Mouse (Mus musculus) left cerebral cortex, postnatal 36 days (tissue): ENCODE results near the gene Taok2. TPM values are rescaled to one million over a fixed set of nuclear protein-coding genes. Genes with fewer than 3 reads are reported as not detected.
"Not testable (repeated sequence)": the region's sequence is repeated elsewhere in the genome, so short reads cannot be mapped to it uniquely, and the experiment has no call there.

Experiments
- DNase-seq, 2 experiments: peaks; one replicate each; pipeline ENCODE4 v3.0.0; 2021 to 2022; ENCODE audit warnings: low spot score in 2 of 2, mixed read lengths in 1 of 2
- intact Hi-C: fragments of 180-260 bp; cut with DNase I; formaldehyde crosslinking; loops from one replicate; pipeline ENCODE4 v1.15.1; 2025
- total RNA-seq, 2 experiments: library from RNA; stranded (reverse); gene quantifications; 2 replicates each; pipeline ENCODE4 v1.2.3; 2021

The Taok2 gene
- 100 to 1,000 TPM; 152 to 156 TPM for total RNA-seq

DNA sequence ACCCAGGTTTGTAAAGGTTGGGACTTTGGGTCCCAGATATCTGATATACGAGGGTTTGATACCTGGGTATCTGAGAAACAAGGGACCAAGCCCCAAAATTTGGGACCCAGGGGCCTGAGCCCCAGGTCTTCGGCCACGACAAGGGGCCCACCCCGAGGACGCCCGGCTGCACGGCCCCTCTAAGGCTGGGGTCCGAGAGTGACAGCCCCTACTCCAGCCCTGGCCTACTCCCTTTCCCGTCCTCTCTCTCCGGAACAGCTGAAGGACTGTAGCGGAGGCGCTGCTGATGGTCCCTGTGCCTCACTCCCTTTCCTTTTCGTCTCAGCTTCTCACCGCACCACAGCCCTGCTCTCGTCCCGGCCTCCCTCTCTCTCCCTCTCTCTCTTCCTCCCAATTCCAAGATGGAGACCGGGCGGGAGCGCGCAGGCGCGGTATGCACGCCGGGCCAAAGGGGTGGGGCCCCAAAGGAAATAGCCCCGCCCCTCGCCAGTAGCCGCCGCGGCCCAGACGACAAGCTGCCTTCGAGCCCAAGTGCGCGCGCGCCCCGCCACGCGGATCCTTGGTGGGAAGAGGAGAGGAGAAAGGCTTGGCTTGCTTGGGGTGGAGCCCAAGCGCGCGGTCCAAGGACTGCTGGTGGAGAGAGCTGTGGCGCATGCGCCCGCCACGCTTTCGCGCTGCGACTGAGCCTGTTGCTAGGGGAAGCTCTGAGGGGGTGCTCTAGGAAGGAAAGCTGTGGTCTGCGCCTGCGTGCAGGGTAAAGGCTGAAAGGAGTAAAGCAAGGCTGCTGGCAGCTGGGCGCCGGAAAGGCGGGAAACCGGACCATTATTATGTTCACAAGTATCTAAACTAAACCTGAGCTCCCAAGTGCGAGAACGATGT, at the start of gene Taok2:
TSS of gene Taok2 (minus strand) at position 418 of the 879 bp plus-strand sequence.
- DNase-seq: peak; percentile 98 to 99
- intact Hi-C loops: loop anchor here (5.0 kb wide), 4 partner anchors 43 to 143 kb away; partner anchors contain the start of genes Kctd13, Maz, Pagr1a and Pagr1b

DNA sequence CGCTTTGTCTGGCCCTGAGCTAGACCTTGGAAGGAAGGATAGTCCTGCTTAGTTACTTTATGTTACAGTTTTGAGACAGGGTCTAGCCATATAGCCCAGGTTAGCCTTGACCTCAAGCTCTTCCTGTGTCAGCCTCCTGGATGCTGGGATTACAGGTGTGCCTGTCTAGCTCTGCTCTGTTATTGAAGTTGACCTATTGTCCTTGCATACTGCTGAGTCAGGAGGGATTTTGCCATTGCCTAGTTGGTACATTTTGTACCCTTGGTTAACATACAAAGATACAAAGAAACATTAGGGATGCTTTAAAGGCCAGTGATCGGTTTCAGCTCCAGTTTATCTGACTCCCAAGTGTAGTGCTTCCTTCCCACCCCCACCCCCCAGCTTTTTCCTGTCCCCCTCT, 48.1 kb upstream of the Taok2 start:
- intact Hi-C loops: no loop called here

DNA sequence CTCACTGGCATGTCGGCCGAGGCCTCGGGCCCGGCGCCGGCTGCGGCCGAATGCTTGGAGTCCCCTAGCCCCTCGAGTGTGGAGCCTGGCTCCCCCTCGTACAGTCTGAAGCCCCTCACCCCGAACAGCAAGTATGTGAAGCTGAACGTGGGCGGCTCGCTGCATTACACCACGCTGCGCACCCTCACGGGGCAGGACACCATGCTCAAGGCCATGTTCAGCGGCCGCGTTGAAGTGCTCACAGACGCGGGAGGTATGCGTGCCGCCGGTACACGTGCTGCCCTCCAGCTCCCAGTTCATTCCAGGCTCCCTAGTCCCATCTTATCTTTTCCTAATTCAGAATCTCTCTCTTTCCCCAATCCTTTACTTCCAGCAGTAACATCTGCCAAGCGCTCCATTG, 44.5 kb upstream of the Taok2 start:
- intact Hi-C loops: loop anchor here (5.0 kb wide), 1 partner anchor 42 kb away; no protein-coding TSS in a partner anchor
- DNase-seq: peak in 1 of 2 experiments; percentile 43

More for the DNA sequence above, 48.1 kb upstream of the Taok2 start:
- DNase-seq: no peak

DNA sequence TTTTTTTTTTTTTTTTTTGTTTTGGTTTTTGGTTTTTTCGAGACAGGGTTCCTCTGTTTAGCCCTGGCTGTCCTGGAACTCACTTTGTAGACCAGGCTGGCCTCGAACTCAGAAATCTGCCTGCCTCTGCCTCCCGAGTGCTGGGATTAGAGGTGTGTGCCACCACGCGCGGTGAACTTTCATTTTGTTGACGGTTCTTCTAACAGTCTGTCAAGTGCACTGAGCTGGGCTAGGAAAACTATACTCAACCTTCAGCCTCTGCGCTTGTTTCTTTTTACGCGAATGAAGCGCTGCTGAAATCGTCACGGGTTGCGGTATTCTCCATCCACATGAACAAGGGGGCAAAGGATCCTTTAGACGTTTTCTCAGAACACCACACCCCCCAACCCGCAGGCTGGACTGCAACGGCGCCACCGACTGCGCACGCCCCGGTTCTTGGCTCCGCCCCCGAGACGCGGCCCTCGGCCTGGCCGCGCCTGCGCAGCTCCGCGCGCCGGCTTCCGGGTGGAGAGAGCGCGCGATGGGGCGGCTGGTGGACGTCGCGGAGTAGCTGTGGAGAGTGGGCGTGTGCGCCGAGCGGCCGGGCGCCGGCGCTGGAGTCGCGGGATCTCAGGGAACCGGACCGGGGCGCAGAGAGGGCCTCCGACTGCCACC, 44.0 kb upstream of the Taok2 start, which contains the start of gene Kctd13:
TSS of gene Kctd13 (plus strand) at position 496 of the 654 bp plus-strand sequence.
- intact Hi-C loops: loop anchor here (5.0 kb wide), 1 partner anchor 41 kb away; no protein-coding TSS in a partner anchor

DNA sequence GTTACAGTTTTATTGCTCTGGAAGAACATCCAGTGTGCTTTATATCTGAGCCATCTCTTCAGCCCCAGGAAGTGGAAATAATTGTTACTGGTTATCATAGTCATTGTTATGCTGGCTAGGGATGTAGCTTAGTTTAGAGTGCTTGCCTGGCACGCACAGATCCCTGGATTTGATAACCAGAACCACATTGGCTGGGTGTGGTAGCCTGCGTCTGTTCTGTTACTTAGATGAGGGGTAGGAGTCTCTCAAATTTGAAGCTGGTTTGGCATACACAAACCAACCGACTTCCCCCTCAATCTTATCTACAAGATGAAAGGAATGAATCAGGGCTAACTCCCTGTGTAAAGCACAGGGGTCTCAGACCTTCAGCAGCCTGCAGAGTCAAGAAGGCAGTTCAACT, 41.8 kb upstream of the Taok2 start:
- intact Hi-C loops: loop anchor here (5.0 kb wide), 1 partner anchor 39 kb away; no protein-coding TSS in a partner anchor
- no peak for DNase-seq

More for the DNA sequence above, 44.0 kb upstream of the Taok2 start, which contains the start of gene Kctd13:
- peak; percentile 91 to 95 for DNase-seq

DNA sequence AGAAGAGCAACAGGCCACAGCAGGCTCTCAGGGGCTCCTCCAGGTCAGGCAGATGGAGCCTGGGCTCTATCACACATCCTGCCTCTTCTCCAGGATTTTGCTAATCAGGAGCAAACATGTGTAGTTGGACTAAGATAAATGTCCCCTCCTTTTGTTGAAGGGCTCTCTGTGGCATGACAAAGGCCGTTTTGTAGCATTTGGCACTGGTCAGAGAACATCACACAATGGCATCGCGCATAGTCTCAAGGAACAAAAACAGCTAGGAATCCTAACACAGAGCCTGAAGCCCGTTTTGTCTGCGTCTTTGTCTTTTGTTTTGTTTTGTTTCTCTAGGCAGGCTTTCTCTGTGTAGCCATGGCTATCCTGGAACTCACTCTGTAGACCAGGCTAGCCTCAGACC, 39.5 kb upstream of the Taok2 start:
- intact Hi-C loops: loop anchor here (2.0 kb wide), 1 partner anchor 17 kb away; no protein-coding TSS in a partner anchor
- no peak for DNase-seq

DNA sequence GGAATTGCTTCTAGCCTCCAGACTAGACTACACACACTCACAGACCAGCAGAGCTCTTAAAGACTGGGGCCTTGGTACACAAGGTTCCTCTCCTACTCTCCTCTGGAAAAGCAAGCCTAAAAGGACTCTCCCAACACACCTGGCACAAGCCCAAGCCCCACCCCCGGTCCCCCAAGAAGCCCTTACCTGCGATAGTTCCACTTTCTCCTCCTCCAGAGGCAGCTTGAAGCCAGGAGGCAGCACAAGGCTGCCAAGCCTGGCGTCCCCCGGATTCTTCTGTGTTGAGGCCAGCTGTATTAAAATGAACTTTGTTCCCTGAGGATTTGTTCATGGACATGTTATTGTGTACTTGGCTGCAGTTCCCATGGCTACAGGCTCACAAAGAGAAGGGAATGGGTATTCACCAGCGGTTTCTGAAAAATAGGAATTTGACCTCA, 38.1 kb upstream of the Taok2 start, which contains the start of gene Tmem219:
TSS of gene Tmem219 (minus strand) at position 294 of the 437 bp plus-strand sequence.
- DNase-seq: peak in 1 of 2 experiments; percentile 26
- intact Hi-C loops: loop anchor here (2.0 kb wide), 1 partner anchor 16 kb away; no protein-coding TSS in a partner anchor

DNA sequence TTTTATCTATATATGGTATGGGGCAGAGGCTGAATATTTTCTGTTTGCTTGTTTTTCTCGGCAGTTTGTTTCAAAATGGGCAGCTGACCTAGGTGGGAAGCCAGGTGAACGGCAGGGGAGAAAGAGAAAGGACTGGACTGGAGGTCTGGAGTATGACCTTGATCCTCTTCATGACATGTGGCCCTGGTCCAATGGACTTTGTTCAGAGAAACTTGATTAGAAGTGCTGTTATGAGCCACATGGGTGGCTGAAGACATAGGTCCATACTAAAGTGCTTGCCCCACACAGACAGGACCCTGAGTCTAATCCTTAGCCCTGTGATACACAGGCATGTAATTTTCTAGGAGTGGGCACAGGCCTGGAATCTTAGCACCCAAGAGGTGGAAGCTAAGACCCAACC, 37.1 kb upstream of the Taok2 start:
- intact Hi-C loops: no loop called here
- no peak for DNase-seq

DNA sequence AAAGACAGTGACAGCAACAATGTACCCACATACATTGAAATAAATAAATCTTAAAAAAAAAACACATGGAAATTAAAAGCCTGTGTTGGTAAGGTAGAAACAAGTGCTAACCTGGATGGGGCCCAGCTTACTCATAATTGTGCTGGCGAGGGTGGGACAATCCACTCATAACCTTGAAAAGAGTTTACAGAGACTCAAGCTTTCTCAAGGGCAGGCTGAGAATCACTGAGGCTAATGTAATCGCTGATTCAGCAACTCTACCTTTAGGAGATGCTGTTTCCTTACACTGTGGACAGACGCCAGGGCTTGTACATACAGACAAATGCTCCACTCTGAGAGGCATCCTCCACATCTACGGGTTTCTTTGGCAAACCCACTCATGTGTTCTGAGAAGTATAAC, 35.5 kb upstream of the Taok2 start:
- no peak for DNase-seq

DNA sequence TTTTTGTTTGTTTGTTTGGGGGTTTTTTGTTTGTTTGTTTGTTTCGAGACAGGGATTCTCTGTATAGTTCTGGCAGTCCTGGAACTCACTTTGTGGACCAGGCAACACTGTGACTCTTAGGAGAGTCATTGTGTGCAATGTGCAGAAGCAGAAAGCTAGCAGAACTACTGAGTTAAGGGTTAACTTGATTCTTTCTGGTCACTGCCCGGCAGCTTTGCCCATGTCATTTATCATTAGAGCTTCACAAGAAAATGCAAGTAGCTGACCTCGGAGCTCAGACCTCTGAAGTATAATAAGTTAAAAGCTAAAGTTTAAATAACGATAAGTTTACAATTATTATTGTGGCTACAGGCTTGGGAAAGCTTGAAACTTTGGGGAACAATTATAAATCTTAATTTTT, 33.9 kb upstream of the Taok2 start:
- DNase-seq, intact Hi-C loops: not testable (repeated sequence)

More for the DNA sequence above, 35.5 kb upstream of the Taok2 start:
- intact Hi-C loops: no loop called here

DNA sequence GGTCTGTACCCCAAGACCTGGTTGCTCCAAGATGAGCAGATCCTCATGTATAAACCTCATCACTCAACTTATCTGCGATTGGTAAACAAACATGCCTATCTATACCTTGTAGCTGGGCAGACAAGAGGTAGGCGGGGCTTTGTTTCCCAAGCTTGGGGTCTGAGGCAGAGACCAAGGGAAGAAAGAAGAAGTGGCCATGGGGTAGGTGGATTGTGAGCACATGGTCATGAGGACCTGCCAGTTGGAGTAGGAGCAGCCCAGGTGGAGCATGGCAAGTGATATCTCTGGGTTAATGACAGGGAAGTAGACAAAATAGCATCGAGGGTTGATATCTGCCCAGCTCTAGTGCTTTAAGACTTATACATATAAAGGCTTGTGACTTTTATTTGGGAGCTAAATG, 30.3 kb upstream of the Taok2 start:
- intact Hi-C loops: no loop called here
- no peak for DNase-seq

DNA sequence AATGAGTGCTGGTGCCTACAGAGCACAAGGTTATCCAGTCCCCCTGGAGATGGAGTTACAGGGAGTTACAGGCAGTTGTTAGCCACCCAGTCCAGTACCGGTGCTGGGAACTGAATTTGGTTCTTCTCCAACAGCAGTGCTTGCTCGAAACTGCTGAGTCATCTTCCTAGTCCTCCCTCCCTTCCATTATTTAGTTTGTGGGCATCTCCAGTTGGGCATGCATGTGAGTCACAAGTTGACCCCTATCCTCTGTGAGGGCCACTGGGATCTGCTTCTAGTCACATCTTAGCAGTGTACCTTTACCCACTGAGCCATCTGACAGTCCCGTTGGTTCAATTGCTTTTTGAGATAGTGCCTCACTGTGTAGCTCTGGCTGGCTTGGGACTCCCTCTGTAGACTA, 21.1 kb upstream of the Taok2 start:
- intact Hi-C loops: no loop called here
- no peak for DNase-seq

DNA sequence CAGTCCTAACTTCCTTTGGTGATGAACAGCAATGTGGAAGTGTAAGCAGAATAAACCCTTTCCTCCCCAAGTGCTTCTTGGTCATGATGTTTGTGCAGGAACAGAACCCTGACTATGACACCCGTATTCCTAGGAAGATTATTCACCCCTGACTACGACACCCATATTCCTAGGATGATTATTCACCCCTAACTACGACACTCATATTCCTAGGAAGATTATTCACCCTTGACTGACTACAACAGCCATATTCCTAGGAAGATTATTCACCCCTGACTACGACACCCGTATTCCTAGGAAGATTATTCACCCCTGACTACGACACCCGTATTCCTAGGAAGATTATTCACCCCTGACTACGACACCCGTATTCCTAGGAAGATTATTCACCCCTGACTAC, 15.3 kb upstream of the Taok2 start:
- DNase-seq, intact Hi-C loops: not testable (repeated sequence)

DNA sequence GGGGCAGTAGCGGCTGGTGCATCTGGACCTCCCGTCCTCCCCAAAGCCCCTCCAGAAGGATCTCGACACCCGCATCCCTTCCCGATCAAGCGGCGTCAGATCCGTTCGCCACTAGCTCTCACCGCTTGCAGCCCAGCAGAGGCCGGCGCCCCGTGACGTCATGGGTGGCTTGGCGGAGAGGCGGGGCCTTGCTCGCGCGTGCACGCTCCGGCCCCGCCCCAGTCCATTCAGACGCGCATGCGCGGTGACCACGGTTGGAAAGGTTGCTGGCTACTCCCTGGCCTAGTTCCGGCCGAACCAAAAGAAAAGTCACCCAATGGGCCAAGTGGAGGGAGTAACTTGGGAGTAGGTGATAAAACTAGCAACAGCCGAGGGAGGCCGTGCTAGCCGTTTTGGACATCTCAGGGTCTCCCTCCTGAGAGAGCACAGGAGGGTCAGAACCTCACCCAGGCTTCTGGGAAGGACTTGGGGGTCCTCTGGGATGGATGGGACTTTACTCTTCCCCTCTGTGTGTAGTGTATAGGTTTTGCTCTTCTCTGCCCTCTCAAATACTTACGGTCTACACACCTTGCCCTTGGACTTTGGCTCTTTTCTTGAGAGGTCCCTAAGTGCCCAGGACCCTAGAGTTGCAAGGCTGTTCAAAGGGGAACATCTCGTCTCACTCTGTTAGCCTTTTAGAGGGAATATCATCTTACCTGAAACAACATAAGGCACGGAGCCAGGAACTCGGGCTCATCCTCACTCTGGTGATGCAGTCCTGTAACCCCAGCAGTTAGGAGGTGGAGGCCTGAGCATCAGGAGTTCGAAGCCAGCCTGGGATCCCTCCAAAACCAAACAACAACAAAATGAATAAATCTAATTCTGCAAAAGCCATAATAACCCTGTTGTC, 13.8 kb upstream of the Taok2 start:
- intact Hi-C loops: no loop called here
- DNase-seq: peak; percentile 95

DNA sequence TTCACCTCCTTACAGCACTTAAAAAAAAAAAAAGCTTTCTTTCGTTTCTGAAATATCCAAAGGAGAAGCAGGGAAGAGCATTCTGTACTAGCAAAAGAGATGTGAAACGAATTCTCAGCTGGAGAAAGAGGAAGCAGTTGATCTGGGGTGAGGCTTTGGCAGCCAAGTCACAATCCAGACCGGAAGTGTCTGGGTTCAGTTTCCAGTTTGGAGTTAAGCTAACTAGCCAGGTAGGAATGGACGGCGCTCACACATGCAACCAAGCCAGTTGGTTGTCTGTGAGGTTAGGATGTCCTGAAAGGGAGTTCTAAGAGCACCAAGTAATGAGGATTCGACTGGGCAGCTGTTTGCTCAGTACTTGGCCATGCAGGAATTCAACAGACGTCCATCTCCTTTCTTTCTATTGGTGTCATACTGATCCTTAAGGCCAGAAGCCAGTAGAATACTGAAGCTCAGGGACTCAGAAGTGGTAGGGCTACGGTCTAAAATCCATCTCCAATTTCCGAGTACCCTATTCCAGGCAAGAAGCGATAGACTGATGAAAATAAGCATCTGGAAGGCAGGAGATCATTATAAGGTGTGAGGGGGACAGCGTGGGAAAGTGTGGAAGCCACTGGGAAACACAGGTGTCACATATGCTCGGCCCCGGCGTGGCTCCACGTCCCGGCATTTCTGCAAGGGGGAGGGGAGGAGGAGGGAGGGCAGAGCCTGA, 13.0 kb upstream of the Taok2 start:
- intact Hi-C loops: no loop called here
- no peak for DNase-seq

DNA sequence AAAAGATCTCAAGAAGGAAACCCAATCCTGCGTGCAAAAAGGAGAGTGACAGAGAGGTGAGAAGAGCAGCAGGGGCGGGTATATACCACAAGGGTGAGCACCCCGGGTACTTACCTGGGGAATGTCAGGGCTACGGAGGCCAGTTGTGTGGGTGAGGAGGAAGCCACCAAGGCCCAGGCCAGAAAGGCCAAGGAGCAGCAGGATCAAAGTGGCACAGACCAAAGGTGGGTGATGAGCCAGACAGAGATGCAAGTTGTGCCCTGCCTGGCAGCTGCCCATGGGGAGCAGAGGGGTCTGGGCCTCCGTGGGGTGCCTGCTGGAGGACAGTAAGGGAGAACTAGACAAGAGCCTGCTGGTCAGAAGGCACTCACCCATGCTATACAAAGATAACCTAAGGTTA, 12.4 kb upstream of the Taok2 start:
- intact Hi-C loops: no loop called here
- DNase-seq: no peak

DNA sequence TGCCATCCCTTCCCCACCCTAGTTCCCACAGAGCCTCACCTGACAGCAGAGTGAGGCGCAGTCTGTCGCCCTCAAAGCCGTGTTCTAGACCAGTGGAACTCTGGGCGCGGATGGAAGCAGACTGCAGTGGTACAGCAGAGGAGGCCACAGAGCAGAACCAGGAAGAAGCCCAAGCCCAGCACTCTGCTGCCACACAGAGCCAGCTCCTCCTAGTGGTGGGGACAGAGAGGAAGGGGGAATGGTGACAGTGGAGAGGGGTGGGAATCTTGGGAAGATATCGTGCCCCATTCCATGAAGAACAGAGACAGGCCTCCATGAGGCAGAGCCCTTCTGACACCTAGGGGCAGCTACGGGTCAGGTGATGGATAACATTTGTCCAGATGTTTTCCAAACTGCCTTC, 4.3 kb upstream of the Taok2 start:
- intact Hi-C loops: loop anchor here (5.0 kb wide), 2 partner anchors 38 to 128 kb away; partner anchors contain the start of genes Kctd13, Pagr1a and Pagr1b
- DNase-seq: no peak

DNA sequence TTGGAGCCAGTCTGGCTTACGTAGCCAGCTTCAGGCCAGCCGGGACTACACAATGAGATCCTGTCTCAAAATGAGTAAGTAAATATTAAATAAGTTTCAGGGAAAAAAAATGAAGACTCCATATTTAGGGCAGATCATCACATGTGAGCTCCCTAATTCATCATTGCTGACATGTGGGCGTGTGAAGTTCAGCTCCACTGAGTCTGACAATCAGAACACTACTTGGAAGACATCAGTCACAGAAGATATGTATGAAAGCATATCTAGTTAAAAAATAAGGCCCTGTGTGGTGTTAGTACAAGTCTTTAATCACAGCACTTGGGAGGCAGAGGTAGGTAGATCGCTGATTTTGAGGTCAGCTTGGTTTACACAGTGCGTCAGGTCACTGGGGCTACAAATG, 2.8 kb upstream of the Taok2 start:
- DNase-seq: no peak
- intact Hi-C loops: loop anchor here (5.0 kb wide), 2 partner anchors 40 to 130 kb away; partner anchors contain the start of genes Kctd13, Pagr1a and Pagr1b
